Mouse (Mus musculus) forebrain, embryonic 12.5 days (tissue): Measurements from ENCODE around the gene Spin4. TPM values are rescaled to one million over a fixed set of nuclear protein-coding genes. Genes with fewer than 3 reads are reported as not detected.

ENCODE experiments used
- ATAC-seq: fragments of 200-750 bp; cut with Nextera tagmentation; 2 replicates; pipeline ENCODE4 v1.8.0; 2017; ENCODE audit warnings: moderate TSS enrichment; ENCODE audit not compliant: low FRiP score
- H3K27ac ChIP-seq: fragments of 300-500 bp; sonication (generic); 2 replicates; pipeline ENCODE4 v1.5.1; 2016; ENCODE audit warnings: mild to moderate bottlenecking
- H3K27me3 ChIP-seq: fragments of 300-500 bp; sonication (generic); 2 replicates; pipeline ENCODE4 v1.6.1; 2016; ENCODE audit warnings: mild to moderate bottlenecking
- H3K36me3 ChIP-seq: fragments of 300-500 bp; sonication (generic); replicated peaks from 2 replicates; pipeline ENCODE4 v1.6.1; 2016; ENCODE audit warnings: mild to moderate bottlenecking
- H3K4me1 ChIP-seq: fragments of 300-500 bp; sonication (generic); 2 replicates; pipeline ENCODE4 v1.6.1; 2016
- H3K4me2 ChIP-seq: fragments of 300-500 bp; sonication (generic); 2 replicates; pipeline ENCODE4 v1.6.1; 2016; ENCODE audit warnings: mild to moderate bottlenecking, moderate library complexity
- H3K4me3 ChIP-seq: fragments of 300-500 bp; sonication (generic); replicated peaks from 2 replicates; pipeline ENCODE4 v1.5.1; 2016; ENCODE audit warnings: mild to moderate bottlenecking
- H3K9ac ChIP-seq: fragments of 300-500 bp; sonication (generic); 2 replicates; pipeline ENCODE4 v1.6.1; 2016; ENCODE audit warnings: mild to moderate bottlenecking
- H3K9me3 ChIP-seq: fragments of 300-500 bp; sonication (generic); 2 replicates; pipeline ENCODE4 v1.6.1; 2016
- WGBS: fragments of 180-500 bp; shearing (Covaris S2); methylation state at CpG from one replicate; pipeline ENCODE4 v1.1.7; 2016; 5-methylcytosine and 5-hydroxymethylcytosine counted together
- polyA plus RNA-seq: library from polyadenylated mRNA; unstranded; fragments of >200 nt; fragmentation: Nextera tagmentation; extraction: Ambion mirVana; gene quantifications from 2 replicates; pipeline ENCODE4 v1.2.1, GENCODE M21; 2016

The Spin4 gene
- polyA plus RNA-seq: 9.5 and 10.0 TPM in 2 replicates

DNA sequence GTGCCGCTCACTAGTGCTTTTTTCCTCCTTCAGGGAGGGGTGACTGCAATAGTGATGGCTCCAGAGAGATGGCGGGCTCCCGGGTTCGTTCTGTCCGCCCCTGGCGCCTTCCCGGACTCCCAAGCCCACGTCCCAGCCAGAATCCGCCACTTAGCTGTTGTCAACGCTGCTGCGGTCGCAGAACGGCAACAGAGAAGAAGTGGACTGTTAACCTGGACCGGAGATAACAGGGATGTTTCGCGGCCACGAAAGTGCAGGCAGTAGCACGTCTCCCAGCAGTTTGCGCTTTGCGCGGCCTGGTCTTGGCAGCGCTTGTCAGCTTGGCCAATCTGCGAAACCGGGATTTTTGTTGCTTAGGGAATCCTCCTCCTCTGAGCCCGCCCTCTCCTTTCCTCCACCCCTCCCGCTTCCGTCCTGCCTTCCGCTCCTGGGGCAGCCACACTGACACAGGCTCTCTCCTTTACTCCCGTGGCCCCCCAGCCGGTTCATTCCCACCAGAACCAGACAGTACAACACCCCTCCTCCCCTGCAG is at the start of gene Spin4:
Gene Spin4, minus strand, starts transcription at position 322 of the 532 bp plus-strand sequence.
- Histone ChIP-seq H3K9me3 (no peaks in the 10 kb centered on the region), H3K27ac (peak within 1 kb of the TSS; percentile 89), H3K4me1 (no peaks in the 10 kb centered on the region), H3K4me3 (peak within 1 kb of the TSS; percentile 48), H3K4me2 (peak within 1 kb of the TSS; percentile 55), H3K9ac (peak within 1 kb of the TSS; percentile 55), H3K27me3 (no peaks in the 10 kb centered on the region), H3K36me3 (no peaks in the 10 kb centered on the region)
- ATAC-seq: peak; percentile 91
- WGBS: 18% methylated on average over 30 of the region's 30 CpGs

GRCm38 (mm10) chrX:95027907-95028306 is 1.4 kb upstream of the Spin4 start:
- Histone ChIP-seq H3K27ac (no peak overlapping the region), H3K36me3 (no peaks in the 10 kb centered on the region), H3K4me2 (no peak overlapping the region), H3K9me3 (no peaks in the 10 kb centered on the region), H3K4me3 (no peak overlapping the region), H3K9ac (no peak overlapping the region), H3K4me1 (no peaks in the 10 kb centered on the region), H3K27me3 (no peaks in the 10 kb centered on the region)
- WGBS: 68% methylated on average over 5 of the region's 5 CpGs
- ATAC-seq: no peak

DNA sequence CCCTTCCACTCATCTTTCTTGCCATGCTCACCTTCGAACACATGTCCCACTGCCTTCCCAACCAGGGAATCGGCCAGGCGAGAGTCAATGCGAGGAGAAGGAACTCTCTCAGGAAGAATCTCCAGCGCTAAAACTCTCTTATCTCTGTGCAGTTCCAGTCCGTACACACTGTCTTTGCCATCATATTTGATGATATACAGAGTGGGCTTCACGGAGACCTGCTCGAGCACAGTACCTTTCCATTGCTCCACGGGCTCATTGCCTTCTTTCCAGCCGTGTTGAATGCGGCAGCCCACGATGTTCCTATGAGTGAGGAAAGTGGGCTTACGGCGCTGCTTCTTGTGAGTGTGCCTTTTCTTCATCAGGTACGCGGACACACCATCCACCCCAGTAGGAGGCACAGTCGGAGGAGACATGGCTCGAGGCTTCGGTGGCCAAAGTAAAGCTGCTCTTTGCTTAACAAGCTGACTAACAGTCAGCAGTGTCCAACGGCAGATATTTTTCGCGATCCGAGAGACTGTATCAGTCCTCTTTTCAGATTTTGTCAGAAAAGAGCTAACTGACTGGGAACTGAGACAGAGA is 612 bp downstream of the Spin4 start:
- no peaks in the 10 kb centered on the region for H3K9me3 ChIP-seq
- ATAC-seq: peak; percentile 58
- H3K27ac ChIP-seq: peak overlapping the region; percentile 89
- no peaks in the 10 kb centered on the region for H3K4me1 ChIP-seq
- H3K9ac ChIP-seq: peak overlapping the region; percentile 55
- H3K27me3 ChIP-seq: no peaks in the 10 kb centered on the region
- H3K4me2 ChIP-seq: peak overlapping the region; percentile 55
- WGBS: 24% methylated on average over 23 of the region's 23 CpGs
- peak overlapping the region; percentile 48 for H3K4me3 ChIP-seq
- H3K36me3 ChIP-seq: no peaks in the 10 kb centered on the region

GRCm38 (mm10) chrX:95012033-95012432 is 14.4 kb downstream of the Spin4 start:
- no peaks in the 10 kb centered on the region for H3K27me3 ChIP-seq
- no peaks in the 10 kb centered on the region for H3K9me3 ChIP-seq
- H3K4me2 ChIP-seq: no peak overlapping the region
- H3K27ac ChIP-seq: no peak overlapping the region
- no peak overlapping the region for H3K4me3 ChIP-seq
- no peak for ATAC-seq
- H3K4me1 ChIP-seq: no peaks in the 10 kb centered on the region
- H3K9ac ChIP-seq: no peak overlapping the region
- H3K36me3 ChIP-seq: no peaks in the 10 kb centered on the region
- WGBS: 24% methylated on average over 4 of the region's 4 CpGs

DNA sequence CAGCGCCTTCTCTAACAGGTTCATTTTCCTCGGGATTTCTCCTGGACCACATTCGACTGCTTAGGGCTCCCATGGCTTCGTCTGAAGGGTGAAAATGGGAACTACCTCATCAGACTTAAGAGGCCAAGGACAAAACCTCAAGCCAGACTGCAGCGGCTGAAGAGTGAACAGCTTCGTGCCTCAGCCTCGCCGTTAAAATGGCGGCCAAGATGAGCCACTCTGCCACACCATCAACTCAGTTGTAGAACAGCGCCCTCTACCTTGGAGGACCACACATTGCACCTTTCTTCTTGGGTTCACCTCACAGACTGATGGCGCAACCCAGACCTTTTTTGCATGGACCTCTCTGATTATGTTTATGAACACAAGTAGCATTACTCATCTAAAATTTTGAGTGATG is 27.6 kb downstream of the Spin4 start:
- Histone ChIP-seq H3K9me3 (no peaks in the 10 kb centered on the region), H3K9ac (no peak overlapping the region), H3K27ac (no peak overlapping the region), H3K27me3 (no peaks in the 10 kb centered on the region), H3K4me1 (no peaks in the 10 kb centered on the region), H3K36me3 (no peaks in the 10 kb centered on the region), H3K4me3 (no peak overlapping the region), H3K4me2 (no peak overlapping the region)
- ATAC-seq: no peak
- WGBS: 91% methylated on average over 11 of the region's 11 CpGs

DNA sequence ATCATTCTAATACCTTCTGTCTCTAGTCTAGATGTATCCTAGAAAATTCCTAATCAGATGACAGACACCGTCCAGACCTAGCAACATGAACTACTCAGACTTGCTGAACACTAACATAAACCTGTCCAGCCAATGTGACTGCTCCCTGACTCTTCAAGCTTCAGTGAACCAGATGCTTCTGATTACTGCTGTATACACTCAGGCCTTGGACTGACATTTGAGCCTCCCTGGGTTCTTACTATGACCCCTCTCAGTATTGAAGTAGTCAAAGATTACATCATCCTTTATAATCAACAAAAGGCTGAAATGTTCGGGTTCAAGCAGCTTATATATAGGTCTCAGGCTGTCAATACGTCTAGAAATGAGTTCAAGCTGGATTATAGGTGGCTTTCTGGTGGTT is 32.4 kb downstream of the Spin4 start:
- Histone ChIP-seq H3K4me3 (no peak overlapping the region), H3K4me1 (no peaks in the 10 kb centered on the region), H3K9ac (no peak overlapping the region), H3K9me3 (no peaks in the 10 kb centered on the region), H3K36me3 (no peaks in the 10 kb centered on the region), H3K27me3 (peaks cover 12% of the 10 kb centered on the region; the same call in 1 of the 2 replicates), H3K27ac (no peak overlapping the region), H3K4me2 (no peak overlapping the region)
- ATAC-seq: no peak
- 38% methylated on average over 3 of the region's 3 CpGs for WGBS

DNA sequence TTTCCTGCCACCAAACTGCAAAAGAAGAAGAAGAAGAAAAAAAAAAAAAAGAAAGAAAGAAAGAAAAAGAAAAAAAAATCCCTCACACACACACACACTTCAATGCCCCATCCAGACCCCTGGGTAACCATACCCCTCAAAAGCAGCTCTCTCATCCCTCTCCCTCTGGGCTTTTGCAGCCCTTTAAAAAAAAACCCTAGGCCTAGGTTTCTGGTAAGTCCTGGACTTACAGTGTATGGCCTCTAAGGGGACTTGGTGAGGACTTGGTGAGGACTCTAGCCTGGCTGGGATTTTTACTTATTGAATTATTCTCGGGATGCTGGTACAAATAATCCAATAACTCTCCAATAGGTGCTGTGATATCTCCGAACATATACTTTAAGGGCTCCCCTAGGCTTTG is 35.6 kb downstream of the Spin4 start:
- H3K4me2 ChIP-seq: peak overlapping the region; percentile 53

GRCm38 (mm10) chrX:94990080-94990825 is 36.2 kb downstream of the Spin4 start:
- Histone ChIP-seq H3K27ac (no peak overlapping the region), H3K36me3 (no peaks in the 10 kb centered on the region)
- ATAC-seq: peak; percentile 75

More for the DNA sequence above, 35.6 kb downstream of the Spin4 start:
- Histone ChIP-seq H3K27ac (no peak overlapping the region), H3K4me1 (no peaks in the 10 kb centered on the region), H3K4me3 (no peak overlapping the region; the same call in 1 of the 2 replicates), H3K9ac (no peak overlapping the region), H3K27me3 (peaks cover 16% of the 10 kb centered on the region; the same call in 1 of the 2 replicates), H3K36me3 (no peaks in the 10 kb centered on the region), H3K9me3 (no peaks in the 10 kb centered on the region)
- no peak for ATAC-seq
- 79% methylated on average over 2 of the region's 2 CpGs for WGBS

More at GRCm38 (mm10) chrX:94990080-94990825, 36.2 kb downstream of the Spin4 start:
- Histone ChIP-seq H3K4me1 (no peaks in the 10 kb centered on the region), H3K9ac (0 out of 2 replicates have a peak overlapping the region, but pooled peaks have one; percentile 12), H3K27me3 (peaks cover 16% of the 10 kb centered on the region; the same call in 1 of the 2 replicates), H3K9me3 (no peaks in the 10 kb centered on the region), H3K4me3 (peak overlapping the region; percentile 35), H3K4me2 (peak overlapping the region; percentile 53)
- 20% methylated on average over 29 of the region's 29 CpGs for WGBS

Other genes with a start within 250 kb of the Spin4 start
- 24.2 and 24.9 TPM in 2 replicates for gene Arhgef9, start 170.2 kb upstream of the Spin4 start, polyA plus RNA-seq